Mouse (Mus musculus): ENCODE measurements around the gene Nacc2. TPM values are rescaled to one million over a fixed set of nuclear protein-coding genes. Genes with fewer than 3 reads are reported as not detected.

The Nacc2 gene
- total RNA-seq, 2 experiments from 2014 or later = 10.8 to 11.2 TPM

- no peak for DNase-seq (ENCODE audit: low spot score in 2 of 2)
These were observed 23.2 kb downstream of the Nacc2 start for GRCm38 (mm10) chr2:26099851-26100250.

GRCm38 (mm10) chr2:26099260-26099659, 23.8 kb downstream of the Nacc2 start:
- DNase-seq (ENCODE audit: low spot score in 2 of 2) = no peak

GRCm38 (mm10) chr2:26093897-26094296, 29.1 kb downstream of the Nacc2 start:
- DNase-seq (ENCODE audit: low spot score in 2 of 2) = no peak

- peak in 1 of 2 experiments; percentile 36 for DNase-seq (ENCODE audit: low spot score in 2 of 2)
These were observed 31.1 kb downstream of the Nacc2 start for GRCm38 (mm10) chr2:26091771-26092393.

- no peak for DNase-seq (ENCODE audit: low spot score in 2 of 2)
These were observed 31.9 kb downstream of the Nacc2 start for GRCm38 (mm10) chr2:26090876-26091770.

GRCm38 (mm10) chr2:26089005-26089404, 34.0 kb downstream of the Nacc2 start:
- no peak for DNase-seq (ENCODE audit: low spot score in 2 of 2)

GRCm38 (mm10) chr2:26086926-26087600, 36.0 kb downstream of the Nacc2 start:
- no peak for DNase-seq (ENCODE audit: low spot score in 2 of 2)

GRCm38 (mm10) chr2:26086505-26086904, 36.5 kb downstream of the Nacc2 start:
- DNase-seq (ENCODE audit: low spot score in 2 of 2) = no peak

GRCm38 (mm10) chr2:26082883-26083282, 40.1 kb downstream of the Nacc2 start:
- no peak for DNase-seq (ENCODE audit: low spot score in 2 of 2)

GRCm38 (mm10) chr2:26080830-26081229, 42.2 kb downstream of the Nacc2 start:
- DNase-seq (ENCODE audit: low spot score in 2 of 2) = no peak

- DNase-seq (ENCODE audit: low spot score in 2 of 2) = no peak
These were observed 43.6 kb downstream of the Nacc2 start for GRCm38 (mm10) chr2:26079409-26079808.

GRCm38 (mm10) chr2:26077068-26077467, 46.0 kb downstream of the Nacc2 start:
- DNase-seq (ENCODE audit: low spot score in 2 of 2) = no peak

- no peak for DNase-seq (ENCODE audit: low spot score in 2 of 2)
These were observed 46.9 kb downstream of the Nacc2 start for GRCm38 (mm10) chr2:26076121-26076520.

GRCm38 (mm10) chr2:26074551-26074950, 48.5 kb downstream of the Nacc2 start:
- no peak for DNase-seq (ENCODE audit: low spot score in 2 of 2)

GRCm38 (mm10) chr2:26068592-26068991, 54.4 kb downstream of the Nacc2 start:
- no peak for DNase-seq (ENCODE audit: low spot score in 2 of 2)

GRCm38 (mm10) chr2:26068175-26068574, 54.8 kb downstream of the Nacc2 start:
- no peak for DNase-seq (ENCODE audit: low spot score in 2 of 2)

GRCm38 (mm10) chr2:26066527-26066926, 56.5 kb downstream of the Nacc2 start:
- DNase-seq (ENCODE audit: low spot score in 2 of 2) = no peak

GRCm38 (mm10) chr2:26062742-26063427, 60.1 kb downstream of the Nacc2 start:
- DNase-seq (ENCODE audit: low spot score in 2 of 2) = no peak

GRCm38 (mm10) chr2:26062241-26062640, 60.8 kb downstream of the Nacc2 start:
- DNase-seq (ENCODE audit: low spot score in 2 of 2) = no peak

GRCm38 (mm10) chr2:26061018-26061666, 61.9 kb downstream of the Nacc2 start:
- no peak for DNase-seq (ENCODE audit: low spot score in 2 of 2)

GRCm38 (mm10) chr2:26057053-26057452, 66.0 kb downstream of the Nacc2 start:
- DNase-seq (ENCODE audit: low spot score in 2 of 2) = no peak
